Mouse (Mus musculus) hindbrain, embryonic 14.5 days (tissue): ENCODE data around the gene Kcnrg. TPM values are rescaled to one million over a fixed set of nuclear protein-coding genes. Genes with fewer than 3 reads are reported as not detected.
"Not testable (repeated sequence)": the region's sequence is repeated elsewhere in the genome, so short reads cannot be mapped to it uniquely, and the experiment has no call there.

Experiments
- ATAC-seq: fragments of 200-750 bp; cut with Nextera tagmentation; 2 replicates; pipeline ENCODE4 v1.8.0; 2017; ENCODE audit warnings: moderate number of reproducible peaks, mild to moderate bottlenecking, moderate TSS enrichment, moderate library complexity; ENCODE audit not compliant: low FRiP score
- DNase-seq: peaks from one replicate; pipeline ENCODE4 v3.0.0-alpha.2; 2015; ENCODE audit warnings: low spot score
- H3K27ac ChIP-seq: fragments of 300-500 bp; sonication (generic); 2 replicates; pipeline ENCODE4 v1.5.1; 2014; ENCODE audit warnings: mild to moderate bottlenecking, moderate library complexity
- H3K27me3 ChIP-seq: fragments of 300-500 bp; sonication (generic); 2 replicates; pipeline ENCODE4 v1.6.1; 2014; ENCODE audit warnings: mild to moderate bottlenecking, low read length, mixed read lengths; ENCODE audit not compliant: control insufficient read depth, insufficient read depth
- H3K36me3 ChIP-seq: fragments of 300-500 bp; sonication (generic); replicated peaks from 2 replicates; pipeline ENCODE4 v1.6.1; 2014; ENCODE audit not compliant: control insufficient read depth, insufficient read depth
- H3K4me1 ChIP-seq: fragments of 300-500 bp; sonication (generic); replicated peaks from 2 replicates; pipeline ENCODE4 v1.6.1; 2014; ENCODE audit warnings: antibody characterized with exemption, low read length, mixed read lengths; ENCODE audit not compliant: control insufficient read depth, insufficient read depth
- H3K4me2 ChIP-seq: fragments of 300-500 bp; sonication (generic); replicated peaks from 2 replicates; pipeline ENCODE4 v1.6.1; 2014; ENCODE audit warnings: mild to moderate bottlenecking, moderate library complexity
- H3K4me3 ChIP-seq: fragments of 300-500 bp; sonication (generic); replicated peaks from 2 replicates; pipeline ENCODE4 v1.5.1; 2014; ENCODE audit warnings: mild to moderate bottlenecking, low read length
- H3K9ac ChIP-seq: fragments of 300-500 bp; sonication (generic); 2 replicates; pipeline ENCODE4 v1.6.1; 2014
- H3K9me3 ChIP-seq: fragments of 300-500 bp; sonication (generic); 2 replicates; pipeline ENCODE4 v1.6.1; 2016; ENCODE audit warnings: low read length; ENCODE audit not compliant: control insufficient read depth
- WGBS: fragments of 180-500 bp; shearing (Covaris S2); extraction: QIAGEN DNeasy Blood & Tissue Kit; methylation state at CpG from one replicate; pipeline ENCODE4 v1.1.7; 2014; 5-methylcytosine and 5-hydroxymethylcytosine counted together
- polyA plus RNA-seq: library from polyadenylated mRNA; unstranded; fragments of >200 nt; fragmentation: Nextera tagmentation; extraction: Ambion mirVana; gene quantifications from 2 replicates; pipeline ENCODE4 v1.2.1, GENCODE M21; 2014

Gene Kcnrg
- polyA plus RNA-seq: 4.2 and 4.4 TPM in 2 replicates

- 89% methylated on average over 3 of the region's 3 CpGs for WGBS
- no peaks in the 10 kb centered on the region for H3K9me3 ChIP-seq
- no peaks in the 10 kb centered on the region for H3K27me3 ChIP-seq
- ATAC-seq (no peak), DNase-seq (no peak)
- H3K4me1 ChIP-seq: peaks cover 13% of the 10 kb centered on the region
- H3K9ac ChIP-seq: no peak within 1 kb of the TSS
- no peak within 1 kb of the TSS for H3K27ac ChIP-seq
- no peak within 1 kb of the TSS for H3K4me3 ChIP-seq
- peaks cover 55% of the 10 kb centered on the region for H3K36me3 ChIP-seq
- H3K4me2 ChIP-seq: no peak within 1 kb of the TSS
These were observed at the start of gene Kcnrg for GRCm38 (mm10) chr14:61607157-61607556. TSS of gene Kcnrg (plus strand) at chr14:61607457.

- ATAC-seq (no peak), DNase-seq (no peak)
- H3K4me3 ChIP-seq: no peak overlapping the region
- H3K9me3 ChIP-seq: 0 out of 2 replicates have a peak, but pooled peaks cover 7% of the 10 kb centered on the region
- no peaks in the 10 kb centered on the region for H3K36me3 ChIP-seq
- H3K4me1 ChIP-seq: peaks cover 6% of the 10 kb centered on the region; the same call in 1 of the 2 replicates
- H3K9ac ChIP-seq: no peak overlapping the region
- WGBS: 92% methylated on average over 6 of the region's 6 CpGs
- H3K27ac ChIP-seq: no peak overlapping the region
- no peaks in the 10 kb centered on the region for H3K27me3 ChIP-seq
- H3K4me2 ChIP-seq: no peak overlapping the region
These were observed 48.4 kb upstream of the Kcnrg start for GRCm38 (mm10) chr14:61558901-61559300.

- Histone ChIP-seq H3K4me3 (no peak overlapping the region), H3K36me3 (no peaks in the 10 kb centered on the region), H3K4me2 (no peak overlapping the region), H3K9me3 (0 out of 2 replicates have a peak, but pooled peaks cover 7% of the 10 kb centered on the region), H3K27me3 (no peaks in the 10 kb centered on the region), H3K4me1 (peaks cover 2% of the 10 kb centered on the region; the same call in 1 of the 2 replicates), H3K9ac (no peak overlapping the region), H3K27ac (no peak overlapping the region)
- DNase-seq (no peak), ATAC-seq (no peak)
- 75% methylated on average over 3 of the region's 3 CpGs for WGBS
These were observed 47.4 kb upstream of the Kcnrg start for GRCm38 (mm10) chr14:61559856-61560255.

- H3K36me3 ChIP-seq, H3K27me3 ChIP-seq, H3K27ac ChIP-seq, H3K4me1 ChIP-seq, H3K9ac ChIP-seq, ATAC-seq, H3K9me3 ChIP-seq, H3K4me3 ChIP-seq, DNase-seq, H3K4me2 ChIP-seq: not testable (repeated sequence)
- WGBS: 98% methylated on average over 4 of the region's 4 CpGs
These were observed 41.0 kb upstream of the Kcnrg start for GRCm38 (mm10) chr14:61566211-61566610.

- 71% methylated on average over 2 of the region's 2 CpGs for WGBS
- no peak overlapping the region for H3K4me2 ChIP-seq
- H3K9me3 ChIP-seq: no peaks in the 10 kb centered on the region
- no peak for ATAC-seq
- no peak for DNase-seq
- H3K36me3 ChIP-seq: no peaks in the 10 kb centered on the region
- H3K4me3 ChIP-seq: no peak overlapping the region
- no peaks in the 10 kb centered on the region for H3K27me3 ChIP-seq
- no peaks in the 10 kb centered on the region for H3K4me1 ChIP-seq
- no peak overlapping the region for H3K27ac ChIP-seq
- no peak overlapping the region for H3K9ac ChIP-seq
These were observed 37.9 kb upstream of the Kcnrg start for GRCm38 (mm10) chr14:61569344-61569743.

GRCm38 (mm10) chr14:61571366-61571765, 35.9 kb upstream of the Kcnrg start:
- H3K4me2 ChIP-seq: no peak overlapping the region
- H3K9me3 ChIP-seq: no peaks in the 10 kb centered on the region
- no peaks in the 10 kb centered on the region for H3K4me1 ChIP-seq
- no peaks in the 10 kb centered on the region for H3K36me3 ChIP-seq
- no peak overlapping the region for H3K27ac ChIP-seq
- DNase-seq (peak; percentile 83), ATAC-seq (no peak)
- H3K27me3 ChIP-seq: no peaks in the 10 kb centered on the region
- no peak overlapping the region for H3K9ac ChIP-seq
- no peak overlapping the region for H3K4me3 ChIP-seq
- 10% methylated on average over 4 of the region's 4 CpGs for WGBS

GRCm38 (mm10) chr14:61572131-61572530, 35.1 kb upstream of the Kcnrg start:
- DNase-seq (no peak), ATAC-seq (no peak)
- no peak overlapping the region for H3K4me2 ChIP-seq
- H3K9ac ChIP-seq: no peak overlapping the region
- H3K36me3 ChIP-seq: no peaks in the 10 kb centered on the region
- H3K27ac ChIP-seq: no peak overlapping the region
- no peaks in the 10 kb centered on the region for H3K9me3 ChIP-seq
- 63% methylated on average over 2 of the region's 2 CpGs for WGBS
- H3K4me1 ChIP-seq: no peaks in the 10 kb centered on the region
- no peak overlapping the region for H3K4me3 ChIP-seq
- H3K27me3 ChIP-seq: no peaks in the 10 kb centered on the region

- 91% methylated on average over 10 of the region's 10 CpGs for WGBS
- no peaks in the 10 kb centered on the region for H3K9me3 ChIP-seq
- no peaks in the 10 kb centered on the region for H3K27me3 ChIP-seq
- H3K36me3 ChIP-seq: no peaks in the 10 kb centered on the region
- DNase-seq (no peak), ATAC-seq (no peak)
- no peak overlapping the region for H3K4me2 ChIP-seq
- H3K9ac ChIP-seq: no peak overlapping the region
- H3K4me3 ChIP-seq: no peak overlapping the region
- H3K27ac ChIP-seq: no peak overlapping the region
- no peaks in the 10 kb centered on the region for H3K4me1 ChIP-seq
These were observed 32.2 kb upstream of the Kcnrg start for GRCm38 (mm10) chr14:61575066-61575465.

- Histone ChIP-seq H3K9ac (no peak overlapping the region), H3K27ac (no peak overlapping the region), H3K9me3 (no peaks in the 10 kb centered on the region), H3K36me3 (no peaks in the 10 kb centered on the region), H3K4me3 (no peak overlapping the region), H3K27me3 (no peaks in the 10 kb centered on the region), H3K4me1 (no peaks in the 10 kb centered on the region), H3K4me2 (no peak overlapping the region)
- no peak for ATAC-seq
- no peak for DNase-seq
- WGBS: 94% methylated on average over 8 of the region's 8 CpGs
These were observed 31.3 kb upstream of the Kcnrg start for GRCm38 (mm10) chr14:61575941-61576340.
